Mouse (Mus musculus): ENCODE data around the gene Ugt2b5.
"Not testable (repeated sequence)": the region's sequence is repeated elsewhere in the genome, so short reads cannot be mapped to it uniquely, and the experiment has no call there.

The Ugt2b5 gene

GRCm38 (mm10) chr5:87140196-87140595 is at the start of gene Ugt2b5:
TSS of gene Ugt2b5 (minus strand) at chr5:87140318.
- DNase-seq (ENCODE audit: extremely low read depth, low read depth): not testable (repeated sequence)

GRCm38 (mm10) chr5:87175780-87176179 is 35.7 kb upstream of the Ugt2b5 start:
- not testable (repeated sequence) for DNase-seq (ENCODE audit: extremely low read depth, low read depth)

- no peak for DNase-seq (ENCODE audit: extremely low read depth, low read depth)
Measured at GRCm38 (mm10) chr5:87174671-87175070, 34.6 kb upstream of the Ugt2b5 start.

GRCm38 (mm10) chr5:87147741-87148454 is 7.8 kb upstream of the Ugt2b5 start:
- no peak for DNase-seq (ENCODE audit: extremely low read depth, low read depth)

GRCm38 (mm10) chr5:87142865-87143456 is 2.8 kb upstream of the Ugt2b5 start:
- no peak for DNase-seq (ENCODE audit: extremely low read depth, low read depth)

GRCm38 (mm10) chr5:87103697-87104096 is 36.4 kb downstream of the Ugt2b5 start:
- DNase-seq (ENCODE audit: extremely low read depth, low read depth): not testable (repeated sequence)

GRCm38 (mm10) chr5:87092346-87093027 is 47.6 kb downstream of the Ugt2b5 start, which contains the start of gene Ugt2b36:
TSS of gene Ugt2b36 (minus strand) at chr5:87092555.
- DNase-seq (ENCODE audit: extremely low read depth, low read depth): no peak

GRCm38 (mm10) chr5:87091111-87091510 is 49.0 kb downstream of the Ugt2b5 start:
- no peak for DNase-seq (ENCODE audit: extremely low read depth, low read depth)

GRCm38 (mm10) chr5:87089264-87089663 is 50.9 kb downstream of the Ugt2b5 start:
- no peak for DNase-seq (ENCODE audit: extremely low read depth, low read depth)

GRCm38 (mm10) chr5:87086269-87086668 is 53.8 kb downstream of the Ugt2b5 start:
- no peak for DNase-seq (ENCODE audit: extremely low read depth, low read depth)

Measured in MEL-GATA-1-ER (cell line).